Mouse (Mus musculus) lung, postnatal 4 days (tissue): ENCODE measurements around the gene Pan3.
A peak's percentile ranks its signal among the peaks of the same experiment; 100 is the strongest.

Source experiments
- DNase-seq, 2 experiments: peaks; one replicate each; pipeline ENCODE4 v3.0.0; 2021

Pan3 gene

DNA sequence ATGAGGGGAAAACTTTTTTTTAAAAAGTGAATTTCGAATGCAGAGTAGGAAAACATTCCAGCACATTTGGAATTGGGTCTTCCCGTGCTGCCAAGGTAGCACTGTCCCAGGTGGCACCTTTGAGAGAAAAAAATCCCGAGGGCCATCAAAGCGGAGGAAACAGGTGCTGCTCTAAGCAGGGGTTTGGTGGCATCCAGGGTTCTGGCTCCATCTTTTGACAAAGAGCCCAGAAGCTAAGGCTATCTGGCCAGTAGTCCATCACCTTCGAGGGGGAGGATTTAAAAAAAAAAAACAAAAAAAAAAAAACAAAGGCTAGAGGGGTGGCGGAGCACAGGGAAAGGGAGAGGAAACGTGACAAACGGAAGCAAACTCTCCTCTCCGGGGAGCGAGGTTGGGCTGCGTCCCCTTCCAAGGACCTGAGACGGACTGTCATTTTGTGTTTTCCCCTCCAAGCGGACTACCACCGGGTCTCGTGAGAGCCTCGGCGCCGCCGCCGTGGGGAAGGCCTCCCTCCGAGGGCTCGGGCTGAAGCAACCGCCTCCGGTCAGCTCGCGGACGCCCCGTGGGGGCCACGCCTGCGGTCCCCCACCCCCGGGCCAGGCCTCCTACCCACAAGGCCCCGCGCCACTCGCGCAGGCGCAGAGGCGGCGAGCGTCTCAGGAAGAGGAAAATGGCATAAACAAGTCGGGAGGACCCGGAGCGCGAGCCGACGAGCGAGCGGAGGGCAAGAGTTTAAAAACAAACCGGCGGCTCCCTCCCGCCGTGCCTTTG lies at the start of gene Pan3:
Gene Pan3 (plus strand): TSS at position 627 of the 771 bp plus-strand sequence.
- DNase-seq: peak; percentile 96 to 98

GRCm38 (mm10) chr5:147381396-147381795 lies 48.6 kb upstream of the Pan3 start:
- no peak for DNase-seq

DNA sequence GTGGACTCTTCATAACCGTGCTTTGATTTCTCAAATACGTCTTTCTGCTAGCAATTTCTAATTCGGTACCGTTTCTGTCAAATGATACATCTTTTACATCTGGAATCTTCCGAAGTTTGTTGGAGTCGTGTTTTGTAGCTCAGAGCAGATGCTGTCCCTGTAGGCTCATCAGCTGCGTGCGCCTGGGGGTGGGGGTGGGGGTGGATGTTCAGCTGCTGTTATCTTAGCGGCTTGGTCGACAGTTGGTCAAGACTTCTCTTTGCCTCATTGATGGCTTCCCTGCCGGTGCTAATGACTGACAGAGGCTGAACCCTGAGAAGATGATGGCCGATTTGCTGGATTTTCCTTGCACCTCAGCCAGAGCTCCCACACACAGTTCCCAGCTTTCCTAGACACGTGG lies 43.1 kb upstream of the Pan3 start:
- no peak for DNase-seq

- no peak for DNase-seq
Measured at GRCm38 (mm10) chr5:147388376-147389008, 41.5 kb upstream of the Pan3 start.

- no peak for DNase-seq
Measured at GRCm38 (mm10) chr5:147389052-147389451, 40.9 kb upstream of the Pan3 start.

DNA sequence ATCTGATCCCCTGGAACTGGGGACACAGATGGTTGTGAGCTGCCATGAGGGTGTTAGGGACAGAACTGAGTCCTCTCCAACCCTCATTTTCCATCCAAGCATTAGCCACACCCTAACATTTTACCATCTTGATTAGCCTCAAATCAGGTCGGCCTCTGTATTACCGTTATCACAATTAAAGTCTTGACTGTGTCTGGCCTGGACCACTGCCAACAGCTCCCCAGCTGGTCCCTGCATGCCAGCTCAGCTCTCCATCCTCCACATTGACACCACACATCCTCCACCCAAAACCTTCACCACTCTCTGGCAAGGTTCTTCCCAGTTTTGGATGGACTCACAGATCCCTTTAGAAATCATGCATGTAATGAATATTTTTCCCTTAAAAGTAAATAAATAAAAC lies 39.2 kb upstream of the Pan3 start:
- no peak for DNase-seq

- DNase-seq: no peak
Measured at GRCm38 (mm10) chr5:147392667-147393213, 37.2 kb upstream of the Pan3 start.

DNA sequence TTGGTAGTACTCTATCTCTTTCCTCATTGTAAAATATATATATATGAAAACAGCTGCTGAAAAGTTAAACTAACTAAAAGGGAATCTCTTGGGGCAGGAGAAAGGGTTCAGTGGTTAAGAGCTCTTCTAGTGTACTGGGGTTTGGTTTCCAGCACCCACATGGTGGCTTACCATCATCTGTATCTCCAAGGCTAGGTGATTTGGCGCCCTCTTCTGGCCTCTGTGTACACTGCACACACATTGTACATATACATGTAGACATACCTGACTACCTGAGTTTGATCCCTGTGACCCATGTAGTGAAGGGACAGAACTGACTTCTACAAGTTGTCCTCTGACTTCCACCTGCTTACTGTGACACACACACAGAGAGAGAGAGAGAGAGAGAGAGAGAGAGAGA lies 34.9 kb upstream of the Pan3 start:
- no peak for DNase-seq

- peak; percentile 31 to 46 for DNase-seq
Measured at GRCm38 (mm10) chr5:147399843-147400504, 30.0 kb upstream of the Pan3 start, which contains the start of gene Flt3. Gene Flt3 (minus strand): TSS chr5:147400489.

- no peak for DNase-seq
Measured at GRCm38 (mm10) chr5:147400505-147400979, 29.4 kb upstream of the Pan3 start.

GRCm38 (mm10) chr5:147401024-147401423 lies 28.9 kb upstream of the Pan3 start:
- no peak for DNase-seq

- peak in 1 of 2 experiments; percentile 56 for DNase-seq
Measured at GRCm38 (mm10) chr5:147402505-147402904, 27.5 kb upstream of the Pan3 start.

GRCm38 (mm10) chr5:147406135-147406534 lies 23.8 kb upstream of the Pan3 start:
- DNase-seq: no peak

- DNase-seq: peak; percentile 28 to 33
Measured at GRCm38 (mm10) chr5:147408731-147409130, 21.2 kb upstream of the Pan3 start.

DNA sequence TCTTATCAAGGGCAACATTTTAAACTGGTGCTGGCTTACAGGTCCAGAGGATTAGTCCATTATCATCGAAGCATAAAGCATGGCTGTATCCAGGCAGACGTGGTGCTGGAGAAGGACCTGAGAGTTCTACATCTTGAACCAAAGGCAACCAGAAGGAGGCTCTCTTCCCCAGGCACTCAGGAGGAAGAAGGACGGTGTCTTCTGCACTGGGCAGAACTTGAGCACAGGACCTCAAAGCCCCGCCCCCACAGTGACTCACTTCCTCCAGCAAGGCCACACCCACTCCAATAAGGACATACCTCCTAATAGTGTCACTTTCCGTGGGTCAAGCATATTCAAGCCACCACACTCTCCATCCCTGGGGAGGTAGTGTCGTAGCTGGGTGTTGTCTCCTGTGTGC lies 19.4 kb upstream of the Pan3 start:
- DNase-seq: peak in 1 of 2 experiments; percentile 25

DNA sequence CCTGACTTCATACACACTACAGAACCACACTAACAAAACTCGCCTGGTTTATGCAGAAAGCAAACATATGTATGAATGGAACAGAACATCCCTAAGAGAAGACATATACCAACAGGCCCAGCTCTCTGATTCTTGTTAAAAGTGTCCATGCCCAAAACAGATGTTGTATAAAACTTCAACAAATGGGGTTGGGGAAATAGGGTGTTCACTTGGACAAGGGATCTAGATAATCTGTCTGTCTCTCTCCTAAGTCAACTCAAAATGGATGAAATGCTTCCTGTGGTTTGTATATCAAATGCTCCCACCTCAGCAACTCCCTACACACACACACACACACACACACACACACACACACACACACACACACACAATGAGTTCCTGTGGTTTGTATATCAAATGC lies 12.0 kb upstream of the Pan3 start:
- no peak for DNase-seq

DNA sequence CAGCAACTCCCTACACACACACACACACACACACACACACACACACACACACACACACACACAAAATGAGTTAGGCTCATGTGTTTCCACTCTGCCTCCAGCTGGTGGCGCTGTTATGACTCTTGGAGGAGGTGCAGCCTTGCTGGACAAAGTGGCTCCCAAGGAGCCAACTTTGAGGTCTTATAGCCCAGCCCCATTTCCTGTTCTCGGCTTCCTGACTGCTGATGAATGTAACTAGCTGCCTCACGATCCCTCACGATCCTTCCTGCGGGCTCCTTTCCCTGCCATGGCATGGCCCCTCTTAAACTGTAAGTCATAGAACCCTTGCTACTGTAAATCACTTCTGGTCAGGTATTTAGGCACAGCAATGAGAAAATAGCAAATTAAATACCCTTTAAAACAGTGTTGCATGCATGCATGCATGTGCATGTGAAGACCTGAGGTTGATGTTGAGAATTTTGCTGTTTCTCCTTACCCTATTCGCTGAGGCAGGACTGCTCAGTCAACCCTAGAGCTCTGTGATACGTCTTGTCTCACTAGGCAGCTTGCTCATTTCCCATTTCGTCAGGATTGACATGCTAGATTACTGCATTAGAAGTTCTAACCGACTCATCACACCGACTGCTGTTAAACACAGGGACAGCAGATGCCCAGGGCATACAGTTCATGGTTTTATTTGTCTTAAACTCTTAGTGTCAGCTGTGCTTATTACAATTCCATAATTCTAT lies 11.4 kb upstream of the Pan3 start:
- DNase-seq: peak; percentile 59 to 68

DNA sequence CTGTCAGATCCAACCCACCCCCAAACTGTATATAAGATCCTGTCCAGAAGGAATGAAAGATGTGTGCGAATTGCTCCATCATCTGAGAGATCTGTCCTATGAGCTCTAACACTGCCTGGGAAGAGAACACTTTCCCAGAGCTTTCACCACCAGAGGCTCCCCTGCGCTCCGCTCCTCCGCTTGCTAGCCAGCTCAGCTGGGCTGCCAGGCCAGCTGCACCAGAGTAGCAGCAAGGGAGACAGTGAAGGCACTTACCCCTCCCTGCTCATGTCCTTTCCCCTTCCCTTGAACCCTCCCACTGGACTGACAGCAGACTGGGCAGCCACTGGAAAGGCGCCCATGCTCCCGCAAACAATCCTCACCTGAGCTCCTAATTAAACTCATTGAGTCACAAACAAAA lies 6.3 kb upstream of the Pan3 start:
- DNase-seq: no peak

DNA sequence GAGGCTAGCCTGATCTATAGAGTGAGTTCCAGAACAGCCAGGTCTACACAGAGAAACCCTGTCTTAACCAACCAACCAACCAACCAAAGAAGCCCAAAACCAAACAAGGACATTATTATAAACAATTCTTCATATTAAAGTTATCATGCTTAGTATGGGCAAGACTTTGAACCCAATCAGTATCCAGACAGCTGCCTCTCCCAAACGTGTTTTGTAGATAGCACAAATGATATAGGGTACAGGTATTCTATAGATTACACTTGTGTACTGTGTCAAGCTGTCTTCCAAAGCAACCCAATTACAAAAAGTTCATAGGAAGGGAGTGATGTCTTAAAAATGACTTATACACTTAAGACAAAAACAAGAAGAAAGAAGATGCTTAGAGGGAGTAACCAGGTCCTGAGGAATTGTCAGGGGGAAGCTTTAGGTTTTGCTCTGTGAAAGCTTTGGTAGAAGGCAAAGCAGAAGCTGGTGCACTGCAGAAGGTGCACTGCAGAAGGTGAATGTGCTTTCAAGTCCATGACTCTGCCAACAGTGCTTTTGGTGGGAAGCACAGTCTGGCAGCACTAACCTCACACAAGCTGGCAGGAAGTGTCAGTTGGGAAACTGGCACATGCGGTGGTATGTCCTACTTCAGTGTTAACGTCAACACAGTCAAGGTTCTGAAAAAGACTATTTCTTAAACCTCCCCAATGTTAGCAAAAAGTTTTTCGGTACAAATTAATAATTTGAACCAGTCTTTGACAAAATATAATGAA lies 3.7 kb upstream of the Pan3 start:
- no peak for DNase-seq

GRCm38 (mm10) chr5:147430361-147430935 lies 487 bp downstream of the Pan3 start:
- peak; percentile 59 to 68 for DNase-seq
